Mouse (Mus musculus) midbrain, postnatal 0 days (tissue): ENCODE results near the gene Cdc6. TPM values are rescaled to one million over a fixed set of nuclear protein-coding genes. Genes with fewer than 3 reads are reported as not detected.

Experiments
- ATAC-seq: fragments of 200-750 bp; cut with Nextera tagmentation; 2 replicates; pipeline ENCODE4 v1.8.0; 2017; ENCODE audit warnings: moderate number of reproducible peaks, mild to moderate bottlenecking, moderate TSS enrichment, moderate library complexity; ENCODE audit not compliant: low FRiP score
- DNase-seq: peaks from one replicate; pipeline ENCODE4 v3.0.0-alpha.2; 2015; ENCODE audit warnings: low spot score
- H3K27ac ChIP-seq: fragments of 300-500 bp; sonication (generic); 2 replicates; pipeline ENCODE4 v1.5.1; 2014; ENCODE audit warnings: low read depth, mild to moderate bottlenecking, low read length, mixed read lengths
- H3K27me3 ChIP-seq: fragments of 300-500 bp; sonication (generic); 2 replicates; pipeline ENCODE4 v1.6.1; 2014; ENCODE audit warnings: low read length, control low read depth, mixed read lengths; ENCODE audit not compliant: insufficient read depth
- H3K36me3 ChIP-seq: fragments of 300-500 bp; sonication (generic); 2 replicates; pipeline ENCODE4 v1.6.1; 2014; ENCODE audit warnings: low read length, control low read depth, mixed read lengths; ENCODE audit not compliant: insufficient read depth
- H3K4me1 ChIP-seq: fragments of 300-500 bp; sonication (generic); 2 replicates; pipeline ENCODE4 v1.6.1; 2014; ENCODE audit warnings: mild to moderate bottlenecking, control low read depth, antibody characterized with exemption, low read length, mixed read lengths; ENCODE audit not compliant: insufficient read depth
- H3K4me2 ChIP-seq: fragments of 300-500 bp; sonication (generic); 2 replicates; pipeline ENCODE4 v1.6.1; 2014; ENCODE audit warnings: low read depth, mild to moderate bottlenecking, low read length, mixed read lengths; ENCODE audit not compliant: poor library complexity, severe bottlenecking
- H3K4me3 ChIP-seq: fragments of 300-500 bp; sonication (generic); 2 replicates; pipeline ENCODE4 v1.5.1; 2014; ENCODE audit warnings: low read depth, mild to moderate bottlenecking, low read length, moderate library complexity
- H3K9ac ChIP-seq: fragments of 300-500 bp; sonication (generic); replicated peaks from 2 replicates; pipeline ENCODE4 v1.6.1; 2014; ENCODE audit warnings: mild to moderate bottlenecking, low read length, moderate library complexity, mixed read lengths; ENCODE audit not compliant: poor library complexity, severe bottlenecking
- H3K9me3 ChIP-seq: fragments of 300-500 bp; sonication (generic); 2 replicates; pipeline ENCODE4 v1.6.1; 2016; ENCODE audit warnings: low read length, control low read depth
- CTCF ChIP-seq: IDR thresholded peaks from 2 replicates; pipeline ENCODE4 v1.5.1; 2016; ENCODE audit warnings: antibody characterized with exemption, mild to moderate bottlenecking
- WGBS: fragments of 180-500 bp; shearing (Covaris S2); extraction: QIAGEN DNeasy Blood & Tissue Kit; methylation state at CpG from one replicate; pipeline ENCODE4 v1.1.7; 2014; 5-methylcytosine and 5-hydroxymethylcytosine counted together
- polyA plus RNA-seq: library from polyadenylated mRNA; unstranded; fragments of >200 nt; fragmentation: Nextera tagmentation; extraction: Ambion mirVana; gene quantifications from 2 replicates; pipeline ENCODE4 v1.2.1, GENCODE M21; 2015
- total RNA-seq: library from RNA; depleted of rRNA; stranded (reverse); fragments of >200 nt; gene quantifications from 2 replicates; pipeline ENCODE4 v1.2.3, GENCODE M21; 2014

Gene Cdc6
- total and polyA plus RNA-seq, 2 experiments from 2014 or later = 0.44 to 0.52 TPM

GRCm38 (mm10) chr11:98941341-98941825 is 33.8 kb downstream of the Cdc6 start:
- H3K4me3 ChIP-seq = peak overlapping the region; percentile 41
- H3K27me3 ChIP-seq = no peaks in the 10 kb centered on the region
- no peak for TF ChIP-seq CTCF
- H3K36me3 ChIP-seq = no peaks in the 10 kb centered on the region
- H3K9me3 ChIP-seq = no peaks in the 10 kb centered on the region
- H3K4me2 ChIP-seq = peak overlapping the region; percentile 66
- H3K9ac ChIP-seq = peak overlapping the region; percentile 60
- no peak for DNase-seq
- H3K27ac ChIP-seq = peak overlapping the region; percentile 44
- 5% methylated on average over 9 of the region's 12 CpGs for WGBS
- no peak for ATAC-seq
- H3K4me1 ChIP-seq = peaks cover 12% of the 10 kb centered on the region; the same call in 1 of the 2 replicates

- peaks cover 10% of the 10 kb centered on the region; the same call in 1 of the 2 replicates for H3K4me1 ChIP-seq
- peak; percentile 89 for DNase-seq
Observed at GRCm38 (mm10) chr11:98941826-98942550, 34.4 kb downstream of the Cdc6 start.

GRCm38 (mm10) chr11:98942555-98942922 is 34.9 kb downstream of the Cdc6 start:
- Histone ChIP-seq H3K4me2 (peak overlapping the region; percentile 66), H3K4me3 (peak overlapping the region; percentile 41; the same call in 1 of the 2 replicates), H3K9ac (peak overlapping the region; percentile 60; the same call in 1 of the 2 replicates), H3K9me3 (no peaks in the 10 kb centered on the region), H3K4me1 (peaks cover 10% of the 10 kb centered on the region; the same call in 1 of the 2 replicates), H3K36me3 (no peaks in the 10 kb centered on the region), H3K27ac (peak overlapping the region; percentile 44), H3K27me3 (no peaks in the 10 kb centered on the region)
- DNase-seq (no peak), ATAC-seq (no peak)
- no peak for TF ChIP-seq CTCF
- 49% methylated on average over 3 of the region's 3 CpGs for WGBS

More at GRCm38 (mm10) chr11:98941826-98942550, 34.4 kb downstream of the Cdc6 start:
- Histone ChIP-seq H3K36me3 (no peaks in the 10 kb centered on the region), H3K27me3 (no peaks in the 10 kb centered on the region), H3K9me3 (no peaks in the 10 kb centered on the region), H3K9ac (peak overlapping the region; percentile 60), H3K27ac (peak overlapping the region; percentile 44), H3K4me3 (peak overlapping the region; percentile 41), H3K4me2 (peak overlapping the region; percentile 66)
- 2% methylated on average over 15 of the region's 15 CpGs for WGBS
- TF ChIP-seq CTCF = no peak
- ATAC-seq = peak; percentile 62

GRCm38 (mm10) chr11:98942923-98943641 is 35.5 kb downstream of the Cdc6 start:
- DNase-seq (no peak), ATAC-seq (0 out of 2 replicates have a peak, but pooled peaks have one; percentile 6)
- no peak for TF ChIP-seq CTCF
- peak overlapping the region; percentile 44 for H3K27ac ChIP-seq
- no peak overlapping the region for H3K4me3 ChIP-seq
- no peak overlapping the region for H3K4me2 ChIP-seq
- no peaks in the 10 kb centered on the region for H3K27me3 ChIP-seq
- peaks cover 10% of the 10 kb centered on the region; the same call in 1 of the 2 replicates for H3K4me1 ChIP-seq
- H3K9ac ChIP-seq = no peak overlapping the region
- H3K9me3 ChIP-seq = no peaks in the 10 kb centered on the region
- H3K36me3 ChIP-seq = no peaks in the 10 kb centered on the region
- 59% methylated on average over 8 of the region's 8 CpGs for WGBS

GRCm38 (mm10) chr11:98943741-98944461 is 36.3 kb downstream of the Cdc6 start:
- Histone ChIP-seq H3K9ac (no peak overlapping the region), H3K4me3 (no peak overlapping the region), H3K4me2 (no peak overlapping the region), H3K27ac (no peak overlapping the region), H3K9me3 (no peaks in the 10 kb centered on the region), H3K4me1 (peaks cover 8% of the 10 kb centered on the region; the same call in 1 of the 2 replicates), H3K27me3 (no peaks in the 10 kb centered on the region), H3K36me3 (no peaks in the 10 kb centered on the region)
- no peak for ATAC-seq
- WGBS = 32% methylated on average over 14 of the region's 14 CpGs
- DNase-seq = no peak
- TF ChIP-seq CTCF = no peak
